Mouse (Mus musculus) monocyte, adult 5-6 weeks (primary cell): ENCODE results near the gene Srcap. TPM values are rescaled to one million over a fixed set of nuclear protein-coding genes. Genes with fewer than 3 reads are reported as not detected.

Experiments used
- ATAC-seq: fragments of 153-309, 156-312 bp; replicated peaks from 2 replicates; pipeline ENCODE4 v1.8.0; 2017; ENCODE audit warnings: mild to moderate bottlenecking; ENCODE audit not compliant: low TSS enrichment, insufficient number of reproducible peaks, severe bottlenecking, poor library complexity, low FRiP score
- total RNA-seq: library from RNA; stranded (forward); fragments of 200-1000, 200-491, 200-594 nt; gene quantifications from 3 replicates; pipeline ENCODE4 v1.2.3, GENCODE M21; 2017

Gene Srcap
- total RNA-seq, 1 experiment from 2014 or later, result 26.1 TPM

- no peak for ATAC-seq
These were observed 48.8 kb downstream of the Srcap start for GRCm38 (mm10) chr7:127560580-127560979.

GRCm38 (mm10) chr7:127561340-127561858 is 49.6 kb downstream of the Srcap start, which contains the start of gene Tmem265:
TSS of gene Tmem265 (plus strand) at chr7:127561390.
- ATAC-seq, result no peak

- no peak for ATAC-seq
These were observed 52.8 kb downstream of the Srcap start for GRCm38 (mm10) chr7:127564381-127565150.

GRCm38 (mm10) chr7:127572895-127573471 is 61.2 kb downstream of the Srcap start, which contains the start of gene Phkg2:
TSS of gene Phkg2 (plus strand) at chr7:127573340.
- ATAC-seq, result peak; percentile 97

GRCm38 (mm10) chr7:127573503-127574008 is 61.8 kb downstream of the Srcap start:
- ATAC-seq, result no peak

- no peak for ATAC-seq
These were observed 62.3 kb downstream of the Srcap start for GRCm38 (mm10) chr7:127574115-127574514.

- no peak for ATAC-seq
These were observed 71.5 kb downstream of the Srcap start for GRCm38 (mm10) chr7:127583260-127583659.

- ATAC-seq, result 0 out of 2 replicates have a peak, but pooled peaks have one; percentile 2
These were observed 73.2 kb downstream of the Srcap start for GRCm38 (mm10) chr7:127585031-127585430.

GRCm38 (mm10) chr7:127586149-127586548 is 74.4 kb downstream of the Srcap start:
- no peak for ATAC-seq

GRCm38 (mm10) chr7:127587196-127587595 is 75.4 kb downstream of the Srcap start:
- no peak for ATAC-seq

GRCm38 (mm10) chr7:127588011-127588871 is 76.5 kb downstream of the Srcap start, which contains the start of the genes Ccdc189 and Rnf40:
TSS of gene Ccdc189 (minus strand) at chr7:127588595.
TSS of gene Rnf40 (plus strand) at chr7:127588767.
- peak; percentile 90 for ATAC-seq

- no peak for ATAC-seq
These were observed 77.1 kb downstream of the Srcap start for GRCm38 (mm10) chr7:127588901-127589300.

GRCm38 (mm10) chr7:127589637-127590036 is 77.9 kb downstream of the Srcap start:
- no peak for ATAC-seq

GRCm38 (mm10) chr7:127591108-127591507 is 79.3 kb downstream of the Srcap start:
- ATAC-seq, result no peak

GRCm38 (mm10) chr7:127592575-127592974 is 80.8 kb downstream of the Srcap start:
- ATAC-seq, result no peak

GRCm38 (mm10) chr7:127596747-127597146 is 85.0 kb downstream of the Srcap start:
- no peak for ATAC-seq

- no peak for ATAC-seq
These were observed 88.8 kb downstream of the Srcap start for GRCm38 (mm10) chr7:127600612-127601011.

GRCm38 (mm10) chr7:127601735-127602134 is 90.0 kb downstream of the Srcap start:
- no peak for ATAC-seq

- ATAC-seq, result no peak
These were observed 91.1 kb downstream of the Srcap start for GRCm38 (mm10) chr7:127602903-127603302.
